Mouse (Mus musculus): Measurements from ENCODE around the gene Enpp4. TPM values are rescaled to one million over a fixed set of nuclear protein-coding genes. Genes with fewer than 3 reads are reported as not detected.

The Enpp4 gene
- total and polyA plus RNA-seq, 2 experiments from 2014 or later, result 9.0 to 9.3 TPM

GRCm38 (mm10) chr17:44091512-44091911 is 14.1 kb downstream of the Enpp4 start:
- Histone ChIP-seq H3K27me3 (ENCODE audit: control insufficient read depth, insufficient read depth, low read length) (no peaks in the 10 kb centered on the region), H3K4me2 (ENCODE audit: low read depth, low read length) (no peak overlapping the region), H3K27ac (ENCODE audit: low read depth) (no peak overlapping the region), H3K9ac (replicated peaks; ENCODE audit: low read depth, low read length) (no peak overlapping the region), H3K36me3 (replicated peaks; ENCODE audit: control insufficient read depth, insufficient read depth, low read length) (no peaks in the 10 kb centered on the region), H3K9me3 (replicated peaks; ENCODE audit: control insufficient read depth, low read length) (no peaks in the 10 kb centered on the region), H3K4me1 (ENCODE audit: control insufficient read depth, insufficient read depth) (no peaks in the 10 kb centered on the region), H3K4me3 (ENCODE audit: low read depth, low read length) (no peak overlapping the region)
- WGBS, result 36% methylated on average over 2 of the region's 2 CpGs
- TF ChIP-seq CTCF (IDR thresholded peaks at IDR 0.05; ENCODE audit: low read depth) (peak; percentile 34), EP300 (IDR thresholded peaks at IDR 0.05; ENCODE audit: low read depth) (no peak)
- DNase-seq (ENCODE audit: low spot score) (peak; percentile 18), ATAC-seq (ENCODE audit: insufficient read depth, low read depth) (no peak)

- Histone ChIP-seq H3K27me3 (ENCODE audit: control insufficient read depth, insufficient read depth, low read length) (no peaks in the 10 kb centered on the region), H3K4me3 (ENCODE audit: low read depth, low read length) (no peak overlapping the region), H3K27ac (ENCODE audit: low read depth) (no peak overlapping the region), H3K36me3 (replicated peaks; ENCODE audit: control insufficient read depth, insufficient read depth, low read length) (no peaks in the 10 kb centered on the region), H3K4me1 (ENCODE audit: control insufficient read depth, insufficient read depth) (no peaks in the 10 kb centered on the region), H3K9me3 (replicated peaks; ENCODE audit: control insufficient read depth, low read length) (no peaks in the 10 kb centered on the region), H3K4me2 (ENCODE audit: low read depth, low read length) (no peak overlapping the region), H3K9ac (replicated peaks; ENCODE audit: low read depth, low read length) (no peak overlapping the region)
- no peak for TF ChIP-seq CTCF (IDR thresholded peaks at IDR 0.05; ENCODE audit: low read depth)
- no peak for ATAC-seq (ENCODE audit: insufficient read depth, low read depth)
- 63% methylated on average over 2 of the region's 2 CpGs for WGBS
- DNase-seq (ENCODE audit: low spot score), result no peak
These were observed 14.7 kb downstream of the Enpp4 start for GRCm38 (mm10) chr17:44090916-44091315.

GRCm38 (mm10) chr17:44088226-44088625 is 17.4 kb downstream of the Enpp4 start:
- no peaks in the 10 kb centered on the region for H3K36me3 ChIP-seq (replicated peaks; ENCODE audit: control insufficient read depth, insufficient read depth, low read length)
- H3K9ac ChIP-seq (replicated peaks; ENCODE audit: low read depth, low read length), result no peak overlapping the region
- H3K4me1 ChIP-seq (ENCODE audit: control insufficient read depth, insufficient read depth), result no peaks in the 10 kb centered on the region
- TF ChIP-seq EP300 (IDR thresholded peaks at IDR 0.05; ENCODE audit: low read depth), result no peak
- TF ChIP-seq CTCF (IDR thresholded peaks at IDR 0.05; ENCODE audit: low read depth), result no peak
- no peaks in the 10 kb centered on the region for H3K9me3 ChIP-seq (replicated peaks; ENCODE audit: control insufficient read depth, low read length)
- WGBS, result 83% methylated on average over 3 of the region's 3 CpGs
- no peak overlapping the region for H3K4me2 ChIP-seq (ENCODE audit: low read depth, low read length)
- H3K27ac ChIP-seq (ENCODE audit: low read depth), result no peak overlapping the region
- H3K27me3 ChIP-seq (ENCODE audit: control insufficient read depth, insufficient read depth, low read length), result no peaks in the 10 kb centered on the region
- DNase-seq (ENCODE audit: low spot score) (no peak), ATAC-seq (ENCODE audit: insufficient read depth, low read depth) (no peak)
- no peak overlapping the region for H3K4me3 ChIP-seq (ENCODE audit: low read depth, low read length)

GRCm38 (mm10) chr17:44083156-44083555 is 22.5 kb downstream of the Enpp4 start:
- TF ChIP-seq EP300 (IDR thresholded peaks at IDR 0.05; ENCODE audit: low read depth) (no peak), CTCF (IDR thresholded peaks at IDR 0.05; ENCODE audit: low read depth) (no peak)
- Histone ChIP-seq H3K4me3 (ENCODE audit: low read depth, low read length) (no peak overlapping the region), H3K9ac (replicated peaks; ENCODE audit: low read depth, low read length) (no peak overlapping the region), H3K27me3 (ENCODE audit: control insufficient read depth, insufficient read depth, low read length) (no peaks in the 10 kb centered on the region), H3K4me1 (ENCODE audit: control insufficient read depth, insufficient read depth) (no peaks in the 10 kb centered on the region; the same call in 1 of the 2 replicates), H3K4me2 (ENCODE audit: low read depth, low read length) (no peak overlapping the region), H3K9me3 (replicated peaks; ENCODE audit: control insufficient read depth, low read length) (no peaks in the 10 kb centered on the region), H3K27ac (ENCODE audit: low read depth) (no peak overlapping the region), H3K36me3 (replicated peaks; ENCODE audit: control insufficient read depth, insufficient read depth, low read length) (0 out of 2 replicates have a peak, but pooled peaks cover 3% of the 10 kb centered on the region)
- ATAC-seq (ENCODE audit: insufficient read depth, low read depth) (no peak), DNase-seq (ENCODE audit: low spot score) (no peak)
- 82% methylated on average over 4 of the region's 4 CpGs for WGBS

GRCm38 (mm10) chr17:44078631-44079350 is 26.8 kb downstream of the Enpp4 start, which contains the start of gene Enpp5:
TSS of gene Enpp5 (plus strand) at chr17:44078813.
- Histone ChIP-seq H3K36me3 (replicated peaks; ENCODE audit: control insufficient read depth, insufficient read depth, low read length) (0 out of 2 replicates have a peak, but pooled peaks cover 3% of the 10 kb centered on the region), H3K27ac (ENCODE audit: low read depth) (no peak within 1 kb of the TSS), H3K4me2 (ENCODE audit: low read depth, low read length) (peak within 1 kb of the TSS; percentile 99), H3K4me3 (ENCODE audit: low read depth, low read length) (peak within 1 kb of the TSS; percentile 73), H3K27me3 (ENCODE audit: control insufficient read depth, insufficient read depth, low read length) (no peaks in the 10 kb centered on the region), H3K9me3 (replicated peaks; ENCODE audit: control insufficient read depth, low read length) (no peaks in the 10 kb centered on the region), H3K9ac (replicated peaks; ENCODE audit: low read depth, low read length) (peak within 1 kb of the TSS; percentile 74), H3K4me1 (ENCODE audit: control insufficient read depth, insufficient read depth) (no peaks in the 10 kb centered on the region; the same call in 1 of the 2 replicates)
- ATAC-seq (ENCODE audit: insufficient read depth, low read depth), result peak; percentile 93
- peak; percentile 84 for DNase-seq (ENCODE audit: low spot score)
- WGBS, result 1% methylated on average over 31 of the region's 31 CpGs
- no peak for TF ChIP-seq EP300 (IDR thresholded peaks at IDR 0.05; ENCODE audit: low read depth)
- TF ChIP-seq CTCF (IDR thresholded peaks at IDR 0.05; ENCODE audit: low read depth), result no peak

GRCm38 (mm10) chr17:44077843-44078160 is 27.8 kb downstream of the Enpp4 start:
- TF ChIP-seq CTCF (IDR thresholded peaks at IDR 0.05; ENCODE audit: low read depth) (no peak), EP300 (IDR thresholded peaks at IDR 0.05; ENCODE audit: low read depth) (no peak)
- Histone ChIP-seq H3K4me2 (ENCODE audit: low read depth, low read length) (no peak overlapping the region), H3K9me3 (replicated peaks; ENCODE audit: control insufficient read depth, low read length) (no peaks in the 10 kb centered on the region), H3K36me3 (replicated peaks; ENCODE audit: control insufficient read depth, insufficient read depth, low read length) (0 out of 2 replicates have a peak, but pooled peaks cover 3% of the 10 kb centered on the region), H3K4me3 (ENCODE audit: low read depth, low read length) (no peak overlapping the region), H3K9ac (replicated peaks; ENCODE audit: low read depth, low read length) (no peak overlapping the region), H3K27me3 (ENCODE audit: control insufficient read depth, insufficient read depth, low read length) (no peaks in the 10 kb centered on the region), H3K4me1 (ENCODE audit: control insufficient read depth, insufficient read depth) (no peaks in the 10 kb centered on the region; the same call in 1 of the 2 replicates), H3K27ac (ENCODE audit: low read depth) (no peak overlapping the region)
- ATAC-seq (ENCODE audit: insufficient read depth, low read depth) (no peak), DNase-seq (ENCODE audit: low spot score) (no peak)
- 63% methylated on average over 2 of the region's 2 CpGs for WGBS
